Mouse (Mus musculus): ENCODE measurements around the gene Vpreb1. TPM values are rescaled to one million over a fixed set of nuclear protein-coding genes. Genes with fewer than 3 reads are reported as not detected.
"Not testable (repeated sequence)": the region's sequence is repeated elsewhere in the genome, so short reads cannot be mapped to it uniquely, and the experiment has no call there.

The Vpreb1 gene
- polyA plus RNA-seq, 1 experiment from 2014 or later, result 3.9 TPM

DNA sequence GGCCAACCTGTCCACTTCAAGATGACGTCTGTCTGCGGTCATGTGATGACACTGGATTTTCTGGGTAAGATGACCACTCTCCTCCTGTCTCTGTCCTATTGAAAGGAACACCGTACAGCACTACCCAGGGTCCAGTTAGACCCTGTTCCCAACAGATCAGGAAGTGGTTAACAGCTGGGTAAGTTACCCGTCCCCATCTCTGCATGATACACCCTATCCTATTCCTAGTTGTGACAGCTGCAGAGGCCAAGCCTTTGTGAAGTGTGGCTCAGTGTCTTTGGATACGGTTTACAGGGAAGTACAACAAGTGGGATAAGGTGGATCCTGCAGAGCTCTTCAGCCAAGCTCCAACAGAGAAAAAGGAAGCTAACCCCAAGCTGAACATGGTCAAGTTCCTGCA lies 8.4 kb upstream of the Vpreb1 start:
- no peaks in the 10 kb centered on the region for H3K4me1 ChIP-seq
- H3K36me3 ChIP-seq, result peaks cover 90% of the 10 kb centered on the region

GRCm38 (mm10) chr16:16870241-16870616 lies 414 bp downstream of the Vpreb1 start:
- WGBS, result 32% methylated on average over 7 of the region's 7 CpGs
- DNase-seq (ENCODE audit: low spot score), result no peak
- H3K4me3 ChIP-seq, result peak overlapping the region; percentile 85
- H3K4me1 ChIP-seq, result peaks cover 12% of the 10 kb centered on the region
- H3K27ac ChIP-seq, result peak overlapping the region; percentile 96
- H3K9me3 ChIP-seq (replicated peaks), result no peaks in the 10 kb centered on the region
- peaks cover 4% of the 10 kb centered on the region for H3K36me3 ChIP-seq
- H3K27me3 ChIP-seq (ENCODE audit: low read depth, poor library complexity, severe bottlenecking), result no peaks in the 10 kb centered on the region

More for the DNA sequence above, 8.4 kb upstream of the Vpreb1 start:
- H3K9me3 ChIP-seq (replicated peaks), result no peaks in the 10 kb centered on the region
- WGBS, result 96% methylated on average over 5 of the region's 5 CpGs
- no peak for DNase-seq (ENCODE audit: low spot score)
- no peaks in the 10 kb centered on the region for H3K27me3 ChIP-seq (ENCODE audit: low read depth, poor library complexity, severe bottlenecking)
- H3K27ac ChIP-seq, result no peak overlapping the region
- H3K4me3 ChIP-seq, result no peak overlapping the region

GRCm38 (mm10) chr16:16865696-16866561 lies 4.7 kb downstream of the Vpreb1 start:
- peak; percentile 36 for DNase-seq (ENCODE audit: low spot score)
- H3K9me3 ChIP-seq (replicated peaks), result no peaks in the 10 kb centered on the region
- H3K4me1 ChIP-seq, result 0 out of 2 replicates have a peak, but pooled peaks cover 3% of the 10 kb centered on the region
- no peaks in the 10 kb centered on the region for H3K27me3 ChIP-seq (ENCODE audit: low read depth, poor library complexity, severe bottlenecking)
- no peaks in the 10 kb centered on the region for H3K36me3 ChIP-seq
- WGBS, result 52% methylated on average over 4 of the region's 5 CpGs
- H3K27ac ChIP-seq, result no peak overlapping the region
- H3K4me3 ChIP-seq, result no peak overlapping the region

GRCm38 (mm10) chr16:16865217-16865616 lies 5.4 kb downstream of the Vpreb1 start:
- Histone ChIP-seq H3K27me3 (ENCODE audit: low read depth, poor library complexity, severe bottlenecking) (no peaks in the 10 kb centered on the region), H3K27ac (no peak overlapping the region), H3K36me3 (no peaks in the 10 kb centered on the region), H3K4me1 (0 out of 2 replicates have a peak, but pooled peaks cover 3% of the 10 kb centered on the region), H3K9me3 (replicated peaks) (no peaks in the 10 kb centered on the region), H3K4me3 (no peak overlapping the region)
- DNase-seq (ENCODE audit: low spot score), result no peak

DNA sequence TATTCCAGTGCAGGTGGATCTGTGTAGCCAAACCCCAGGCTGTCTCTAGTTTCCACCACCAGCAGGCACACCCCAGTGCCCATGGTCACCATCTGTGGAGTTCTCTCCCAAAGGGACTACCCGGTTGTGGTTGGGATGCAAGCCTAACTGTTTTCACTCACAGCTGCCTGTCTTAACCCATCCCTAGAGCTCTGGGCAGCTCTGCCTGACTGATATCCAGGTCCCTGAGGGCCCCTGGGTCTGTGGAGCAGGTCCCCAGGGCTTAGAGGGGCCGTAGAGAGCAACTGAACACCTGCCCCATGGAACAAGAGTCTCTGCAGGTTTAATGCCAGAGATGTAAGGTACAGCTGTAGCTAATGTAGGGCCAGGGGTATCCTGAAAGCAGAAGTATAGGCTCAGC lies 6.7 kb downstream of the Vpreb1 start, which contains the start of gene Igll1:
Igll1 (minus strand) TSS at position 8 of the 400 bp plus-strand sequence.
- Histone ChIP-seq H3K4me3 (no peak within 1 kb of the TSS), H3K36me3 (no peaks in the 10 kb centered on the region), H3K4me1 (0 out of 2 replicates have a peak, but pooled peaks cover 3% of the 10 kb centered on the region), H3K27me3 (ENCODE audit: low read depth, poor library complexity, severe bottlenecking) (no peaks in the 10 kb centered on the region), H3K27ac (no peak within 1 kb of the TSS), H3K9me3 (replicated peaks) (no peaks in the 10 kb centered on the region)
- WGBS, result 86% methylated on average over 2 of the region's 2 CpGs
- no peak for DNase-seq (ENCODE audit: low spot score)

GRCm38 (mm10) chr16:16862288-16862687 lies 8.4 kb downstream of the Vpreb1 start:
- DNase-seq (ENCODE audit: low spot score), result no peak
- WGBS, result 75% methylated on average over 3 of the region's 3 CpGs
- no peak overlapping the region for H3K27ac ChIP-seq
- H3K27me3 ChIP-seq (ENCODE audit: low read depth, poor library complexity, severe bottlenecking), result no peaks in the 10 kb centered on the region
- no peak overlapping the region for H3K4me3 ChIP-seq
- H3K4me1 ChIP-seq, result 0 out of 2 replicates have a peak, but pooled peaks cover 3% of the 10 kb centered on the region
- no peaks in the 10 kb centered on the region for H3K36me3 ChIP-seq
- H3K9me3 ChIP-seq (replicated peaks), result no peaks in the 10 kb centered on the region

DNA sequence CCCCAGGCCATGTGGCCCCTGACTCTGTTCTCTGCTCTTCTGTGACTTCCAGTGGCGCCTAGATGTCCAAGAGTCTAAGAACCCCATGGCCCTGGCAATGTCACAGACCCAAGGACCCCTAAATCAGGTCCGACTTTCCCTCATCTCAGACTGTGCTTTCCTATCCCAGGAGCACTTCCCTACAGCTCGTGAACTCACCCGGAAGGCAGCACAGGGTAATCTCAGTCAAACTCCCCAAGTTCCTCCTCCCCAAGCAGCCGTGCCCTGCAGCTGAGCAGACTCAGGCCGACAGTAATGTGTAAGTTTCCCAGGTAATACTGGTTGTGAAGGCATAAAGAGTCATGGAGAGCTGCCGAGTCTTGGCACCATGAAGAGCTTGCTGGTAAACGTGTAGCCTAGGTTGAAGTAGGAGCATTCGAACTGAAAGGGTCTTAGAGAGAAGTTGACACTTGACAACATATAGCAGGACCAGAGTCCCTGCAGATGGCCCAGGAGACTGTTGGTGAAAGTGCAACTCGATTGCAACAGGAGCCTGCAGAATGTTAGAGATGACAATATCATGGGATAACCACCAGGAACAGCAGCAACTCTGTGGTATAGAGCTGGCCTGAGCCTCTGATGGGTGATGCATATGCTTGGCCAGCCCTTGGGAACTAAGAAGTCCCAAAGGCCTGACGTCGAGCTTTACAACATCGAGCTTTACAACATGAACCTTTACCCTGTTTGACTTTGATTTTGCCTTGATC lies 13.7 kb downstream of the Vpreb1 start:
- DNase-seq (ENCODE audit: low spot score), result no peak

GRCm38 (mm10) chr16:16856054-16856453 lies 14.6 kb downstream of the Vpreb1 start:
- DNase-seq (ENCODE audit: low spot score); H3K36me3 ChIP-seq; H3K9me3 ChIP-seq (replicated peaks); H3K4me1 ChIP-seq; H3K27ac ChIP-seq; H3K27me3 ChIP-seq (ENCODE audit: low read depth, poor library complexity, severe bottlenecking); H3K4me3 ChIP-seq: not testable (repeated sequence)
- 86% methylated on average over 9 of the region's 9 CpGs for WGBS

More for the DNA sequence above, 13.7 kb downstream of the Vpreb1 start:
- Histone ChIP-seq H3K27me3 (ENCODE audit: low read depth, poor library complexity, severe bottlenecking) (no peaks in the 10 kb centered on the region), H3K4me3 (no peak overlapping the region), H3K27ac (no peak overlapping the region), H3K4me1 (no peaks in the 10 kb centered on the region), H3K36me3 (no peaks in the 10 kb centered on the region), H3K9me3 (replicated peaks) (no peaks in the 10 kb centered on the region)
- WGBS, result 74% methylated on average over 13 of the region's 13 CpGs

GRCm38 (mm10) chr16:16855541-16855940 lies 15.1 kb downstream of the Vpreb1 start:
- no peak for DNase-seq (ENCODE audit: low spot score)
- no peaks in the 10 kb centered on the region for H3K27me3 ChIP-seq (ENCODE audit: low read depth, poor library complexity, severe bottlenecking)
- WGBS, result 88% methylated on average over 1 of the region's 1 CpGs

DNA sequence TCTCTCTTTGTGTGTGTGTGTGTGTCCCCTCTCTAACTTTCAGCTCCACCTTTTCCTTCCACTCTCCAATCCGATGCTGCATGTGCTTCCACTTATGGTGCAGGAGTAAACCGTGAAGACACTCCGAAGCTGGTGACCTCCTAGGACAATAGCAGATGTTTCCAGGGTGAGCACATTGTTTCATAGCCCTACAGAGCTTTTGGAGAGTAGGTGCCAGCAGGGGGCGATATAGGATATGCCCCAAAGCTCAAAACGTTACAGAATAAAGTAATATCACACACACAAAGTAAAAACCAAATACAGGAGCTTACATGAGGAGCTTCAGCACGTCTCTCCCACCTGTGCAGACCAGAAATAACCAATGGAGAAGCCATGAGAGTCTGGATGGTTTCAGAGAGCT lies 15.8 kb downstream of the Vpreb1 start:
- peak; percentile 50 for DNase-seq (ENCODE audit: low spot score)
- Histone ChIP-seq H3K4me3 (no peak overlapping the region), H3K27me3 (ENCODE audit: low read depth, poor library complexity, severe bottlenecking) (no peaks in the 10 kb centered on the region), H3K4me1 (no peaks in the 10 kb centered on the region), H3K27ac (no peak overlapping the region), H3K9me3 (replicated peaks) (no peaks in the 10 kb centered on the region), H3K36me3 (no peaks in the 10 kb centered on the region)
- 40% methylated on average over 6 of the region's 6 CpGs for WGBS

More at GRCm38 (mm10) chr16:16855541-16855940, 15.1 kb downstream of the Vpreb1 start:
- H3K4me1 ChIP-seq, result no peaks in the 10 kb centered on the region
- H3K9me3 ChIP-seq (replicated peaks), result no peaks in the 10 kb centered on the region
- no peak overlapping the region for H3K27ac ChIP-seq
- no peak overlapping the region for H3K4me3 ChIP-seq
- no peaks in the 10 kb centered on the region for H3K36me3 ChIP-seq

- DNase-seq (ENCODE audit: low spot score), result no peak
- no peaks in the 10 kb centered on the region for H3K27me3 ChIP-seq (ENCODE audit: low read depth, poor library complexity, severe bottlenecking)
- H3K27ac ChIP-seq, result no peak overlapping the region
- H3K9me3 ChIP-seq (replicated peaks), result no peaks in the 10 kb centered on the region
- no peaks in the 10 kb centered on the region for H3K36me3 ChIP-seq
- WGBS, result 84% methylated on average over 3 of the region's 3 CpGs
- no peaks in the 10 kb centered on the region for H3K4me1 ChIP-seq
- H3K4me3 ChIP-seq, result no peak overlapping the region
Observed at GRCm38 (mm10) chr16:16852411-16852810, 18.2 kb downstream of the Vpreb1 start.

- Histone ChIP-seq H3K27ac (no peak overlapping the region), H3K9me3 (replicated peaks) (no peaks in the 10 kb centered on the region), H3K27me3 (ENCODE audit: low read depth, poor library complexity, severe bottlenecking) (no peaks in the 10 kb centered on the region), H3K36me3 (no peaks in the 10 kb centered on the region), H3K4me3 (no peak overlapping the region), H3K4me1 (no peaks in the 10 kb centered on the region)
- no peak for DNase-seq (ENCODE audit: low spot score)
Observed at GRCm38 (mm10) chr16:16849196-16849595, 21.4 kb downstream of the Vpreb1 start.

GRCm38 (mm10) chr16:16829671-16830070 lies 41.0 kb downstream of the Vpreb1 start:
- Histone ChIP-seq H3K4me3 (peak overlapping the region; percentile 51; the same call in 1 of the 2 replicates), H3K9me3 (replicated peaks) (no peaks in the 10 kb centered on the region), H3K27ac (no peak overlapping the region), H3K36me3 (no peaks in the 10 kb centered on the region), H3K4me1 (peaks cover 8% of the 10 kb centered on the region), H3K27me3 (ENCODE audit: low read depth, poor library complexity, severe bottlenecking) (peaks cover 3% of the 10 kb centered on the region; the same call in 1 of the 2 replicates)
- no peak for DNase-seq (ENCODE audit: low spot score)
- WGBS, result 89% methylated on average over 3 of the region's 3 CpGs

All from limb, embryonic 10.5 days (tissue).